In the genomic region with DNA sequence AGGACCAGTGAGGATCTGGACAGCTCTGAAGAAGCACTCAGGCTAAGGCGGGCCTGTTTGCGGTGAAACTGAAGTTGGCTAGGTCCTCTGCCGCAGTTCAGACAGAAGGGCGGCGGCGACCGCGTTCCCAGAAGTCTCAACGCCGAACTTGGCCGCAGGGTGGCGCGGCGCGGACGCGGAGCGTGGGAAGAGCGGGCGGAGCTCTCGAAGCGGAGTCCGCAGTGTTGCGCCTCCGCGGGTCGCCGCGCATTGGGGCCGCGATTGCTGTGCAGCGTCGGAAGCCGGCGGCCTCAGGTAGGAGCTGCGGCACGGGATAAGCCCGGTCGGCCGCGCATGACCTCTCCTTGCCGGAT, we compare ENCODE assay signal across 8 mouse cellular contexts. TPM values are rescaled to one million over a fixed set of nuclear protein-coding genes. Genes with fewer than 3 reads are reported as not detected.
DNase-seq lines count a peak whose midpoint lies in the region; ATAC-seq and TF ChIP-seq lines count a peak whose summit lies in the region.

No protein-coding gene starts in this region.

- no peaks in the 10 kb centered on the region for H3K36me3 ChIP-seq in embryonic facial prominence, embryonic 12.5 days
- no peaks in the 10 kb centered on the region for H3K36me3 ChIP-seq in limb, embryonic 10.5 days
- H3K36me3 ChIP-seq in midbrain, embryonic 13.5 days = no peaks in the 10 kb centered on the region
- no peaks in the 10 kb centered on the region; the same call in 1 of the 2 replicates for H3K36me3 ChIP-seq in small intestine, adult 2 months (ENCODE audit: control insufficient read depth, insufficient read depth, low read length)

- peak overlapping the region; percentile 90 for H3K4me2 ChIP-seq in embryonic facial prominence, embryonic 12.5 days (replicated peaks)
- peak overlapping the region; percentile 96 for H3K4me2 ChIP-seq in midbrain, embryonic 13.5 days (replicated peaks)

- peak; percentile 88 for ATAC-seq in embryonic facial prominence, embryonic 12.5 days (ENCODE audit: insufficient number of reproducible peaks, insufficient read depth, low FRiP score, low TSS enrichment)
- peak; percentile 92 for ATAC-seq in midbrain, embryonic 13.5 days

- WGBS in embryonic facial prominence, embryonic 12.5 days = under 1% methylated on average over 34 of the region's 42 CpGs
- WGBS in limb, embryonic 10.5 days = under 1% methylated on average over 42 of the region's 42 CpGs
- WGBS in midbrain, embryonic 13.5 days = under 1% methylated on average over 42 of the region's 42 CpGs
- WGBS in small intestine, adult 2 months = 1% methylated on average over 40 of the region's 42 CpGs

- 0 out of 2 replicates have a peak overlapping the region, but pooled peaks have one; percentile 18 for H3K27ac ChIP-seq in embryonic facial prominence, embryonic 12.5 days
- H3K27ac ChIP-seq in limb, embryonic 10.5 days = peak overlapping the region; percentile 86
- H3K27ac ChIP-seq in midbrain, embryonic 13.5 days = peak overlapping the region; percentile 84
- peak overlapping the region; percentile 80 for H3K27ac ChIP-seq in small intestine, adult 2 months (ENCODE audit: insufficient read depth, low read depth, low read length)

- H3K9me3 ChIP-seq in embryonic facial prominence, embryonic 12.5 days = no peaks in the 10 kb centered on the region
- no peaks in the 10 kb centered on the region for H3K9me3 ChIP-seq in limb, embryonic 10.5 days (replicated peaks)
- H3K9me3 ChIP-seq in midbrain, embryonic 13.5 days = no peaks in the 10 kb centered on the region

- H3K4me3 ChIP-seq in embryonic facial prominence, embryonic 12.5 days = peak overlapping the region; percentile 63
- peak overlapping the region; percentile 78 for H3K4me3 ChIP-seq in limb, embryonic 10.5 days
- peak overlapping the region; percentile 80 for H3K4me3 ChIP-seq in midbrain, embryonic 13.5 days (replicated peaks)
- H3K4me3 ChIP-seq in small intestine, adult 2 months (ENCODE audit: low read depth, low read length) = peak overlapping the region; percentile 80

- H3K9ac ChIP-seq in embryonic facial prominence, embryonic 12.5 days = peak overlapping the region; percentile 62
- H3K9ac ChIP-seq in midbrain, embryonic 13.5 days (replicated peaks) = peak overlapping the region; percentile 86

- peak; percentile 81 for DNase-seq in 3T3-L1 (ENCODE audit: low read depth, low spot score)
- peak; percentile 95 for DNase-seq in adrenal gland, postnatal 36 days
- peak; percentile 95 to 98 for DNase-seq in heart, adult 18-20 months
- peak; percentile 98 for DNase-seq in kidney, adult 18-20 months
- DNase-seq in limb, embryonic 10.5 days (ENCODE audit: low spot score) = peak; percentile 93

- peaks cover 12% of the 10 kb centered on the region; the same call in 1 of the 2 replicates for H3K4me1 ChIP-seq in embryonic facial prominence, embryonic 12.5 days
- peaks cover 13% of the 10 kb centered on the region for H3K4me1 ChIP-seq in limb, embryonic 10.5 days
- peaks cover 25% of the 10 kb centered on the region for H3K4me1 ChIP-seq in midbrain, embryonic 13.5 days (replicated peaks)
- H3K4me1 ChIP-seq in small intestine, adult 2 months (ENCODE audit: control insufficient read depth, insufficient read depth, insufficient read length, low read length) = peaks cover 14% of the 10 kb centered on the region; the same call in 1 of the 2 replicates

- peak; percentile 70 for TF ChIP-seq CTCF in small intestine, adult 2 months (IDR thresholded peaks at IDR 0.05; ENCODE audit: extremely low read depth, insufficient read length, insufficient replicate concordance, low read depth, low read length)

- TF ChIP-seq POLR2A in small intestine, adult 2 months (IDR thresholded peaks at IDR 0.05; ENCODE audit: low read depth, low read length) = peak; percentile 63

- 0 out of 2 replicates have a peak, but pooled peaks cover 5% of the 10 kb centered on the region for H3K27me3 ChIP-seq in embryonic facial prominence, embryonic 12.5 days
- peaks cover 23% of the 10 kb centered on the region for H3K27me3 ChIP-seq in limb, embryonic 10.5 days (ENCODE audit: low read depth, poor library complexity, severe bottlenecking)
- peaks cover 8% of the 10 kb centered on the region; the same call in 1 of the 2 replicates for H3K27me3 ChIP-seq in midbrain, embryonic 13.5 days
- H3K27me3 ChIP-seq in small intestine, adult 2 months (ENCODE audit: control insufficient read depth, insufficient read depth, low read length) = no peaks in the 10 kb centered on the region

RNA-seq across cellular contexts. Expression of a gene that starts 37.5 kb away (rescaled TPM):
- total RNA-seq in adrenal gland, postnatal 36 days (2021) = 10 to 100 TPM; 45.0 to 62.8 TPM
- 63.3 and 63.4 TPM in 2 replicates for polyA plus RNA-seq in embryonic facial prominence, embryonic 12.5 days (2016; fragmentation: Nextera tagmentation; extraction: Ambion mirVana)
- 10 to 100 TPM; 76.1 to 78.5 TPM for total RNA-seq in heart, adult 18-20 months (2021)
- polyA plus RNA-seq in limb, embryonic 10.5 days (2016; fragmentation: Nextera tagmentation; extraction: Ambion mirVana) = 51.7 and 52.3 TPM in 2 replicates
- polyA plus RNA-seq in midbrain, embryonic 13.5 days (2015; fragmentation: Nextera tagmentation; extraction: Ambion mirVana) = 30.2 and 34.0 TPM in 2 replicates
- polyA plus RNA-seq in small intestine, adult 2 months (2012; rRNA removed) = 4.5 and 5.8 TPM in 2 replicates

Comparison
In these comparisons a context has a peak if more than half of its experiments do, and no peak if none do; other contexts are left out.
1. Peak in every context shown above with its lines: DNase-seq, ATAC-seq, H3K4me3 ChIP-seq and H3K27ac ChIP-seq.
2. H3K27ac ChIP-seq: peak in every context shown above with its lines; median percentile 86 in limb, embryonic 10.5 days; 84 in midbrain, embryonic 13.5 days; 80 in small intestine, adult 2 months; 18 in embryonic facial prominence, embryonic 12.5 days.